Mouse (Mus musculus) heart, postnatal 0 days (tissue): Measurements from ENCODE around the gene Insig2.

Experiments
- CTCF ChIP-seq: IDR thresholded peaks from 2 replicates; pipeline ENCODE4 v1.5.1; 2016; ENCODE audit warnings: antibody characterized with exemption, control low read depth, low read depth
- EP300 ChIP-seq: IDR thresholded peaks from 2 replicates; pipeline ENCODE4 v1.6.1; 2016; ENCODE audit warnings: antibody characterized with exemption, low read depth

DNA sequence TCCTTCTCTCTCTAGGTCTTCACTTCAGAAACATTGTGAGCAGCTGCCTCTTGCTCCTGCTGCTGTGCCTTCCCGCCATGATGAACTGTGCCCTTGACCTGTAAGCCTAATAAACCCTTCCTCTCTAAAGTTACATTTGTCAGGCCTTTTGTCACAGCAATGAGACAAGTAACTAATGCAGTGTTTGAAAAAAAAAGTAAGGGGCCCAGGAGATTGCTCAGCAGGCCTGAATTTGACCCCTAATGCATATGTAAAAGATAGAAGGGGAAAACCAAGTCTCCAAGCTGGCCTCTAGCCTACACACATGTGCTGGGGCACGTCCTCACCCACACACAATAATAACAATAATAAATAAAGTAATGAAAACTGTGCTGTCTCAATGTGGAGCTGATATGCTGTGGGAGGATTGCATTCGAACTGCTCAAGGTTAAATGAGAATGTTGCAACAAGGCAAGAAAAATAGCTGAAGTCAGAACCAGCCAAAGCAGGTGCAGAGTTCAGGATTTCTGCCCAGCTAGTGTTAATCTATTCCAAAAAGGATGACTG, 56.4 kb downstream of the Insig2 start:
- no peak for TF ChIP-seq CTCF
- no peak for TF ChIP-seq EP300
